Mouse (Mus musculus): ENCODE data around the gene Csad.

The Csad gene

DNA sequence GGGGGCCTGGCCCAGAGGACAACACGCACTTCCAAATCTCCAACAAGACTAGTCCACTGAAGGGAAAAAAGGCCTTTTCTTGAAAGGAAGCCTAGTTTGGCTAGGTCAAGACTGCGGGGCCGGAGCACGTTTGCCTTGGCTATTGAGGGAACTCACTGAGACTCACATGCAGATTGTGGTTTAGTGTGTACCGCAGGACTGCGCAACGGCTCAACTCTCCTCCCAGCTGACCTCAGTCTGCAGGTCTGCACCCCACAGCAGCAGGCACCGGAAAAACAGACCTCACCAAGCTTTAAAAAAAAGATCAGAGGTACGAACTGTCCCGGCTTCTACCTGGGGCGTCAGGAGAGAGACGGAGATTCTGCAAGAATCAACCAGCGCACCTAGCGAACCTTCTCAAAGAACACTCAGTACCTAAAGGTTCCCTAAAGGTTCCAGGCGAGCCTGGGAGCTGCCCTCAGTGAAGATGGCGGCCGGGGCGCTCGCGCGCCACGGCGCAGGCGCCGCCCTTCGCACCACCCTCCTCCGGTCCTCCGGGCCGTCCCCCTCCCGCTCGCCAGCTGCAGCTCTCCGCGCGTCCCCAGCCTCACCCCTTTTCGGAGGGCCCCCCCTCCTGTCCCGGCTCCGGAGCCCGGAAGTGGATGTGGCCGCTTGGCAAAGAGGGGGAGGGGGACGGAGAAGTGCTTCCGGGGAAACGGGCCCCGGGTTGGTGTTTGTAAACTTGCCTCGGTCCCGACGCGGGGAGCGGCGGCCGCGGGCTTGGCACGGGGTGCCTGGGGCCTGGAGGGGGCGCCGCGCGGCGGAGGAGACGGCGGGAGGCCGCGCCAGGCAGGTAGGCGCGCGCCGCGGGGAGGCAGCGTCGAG, 1.3 kb downstream of the Csad start, which contains the start of gene Zfp740:
Zfp740 (plus strand) TSS at position 279 of the 864 bp plus-strand sequence.
- DNase-seq (ENCODE audit: low read depth) = peak; percentile 96

DNA sequence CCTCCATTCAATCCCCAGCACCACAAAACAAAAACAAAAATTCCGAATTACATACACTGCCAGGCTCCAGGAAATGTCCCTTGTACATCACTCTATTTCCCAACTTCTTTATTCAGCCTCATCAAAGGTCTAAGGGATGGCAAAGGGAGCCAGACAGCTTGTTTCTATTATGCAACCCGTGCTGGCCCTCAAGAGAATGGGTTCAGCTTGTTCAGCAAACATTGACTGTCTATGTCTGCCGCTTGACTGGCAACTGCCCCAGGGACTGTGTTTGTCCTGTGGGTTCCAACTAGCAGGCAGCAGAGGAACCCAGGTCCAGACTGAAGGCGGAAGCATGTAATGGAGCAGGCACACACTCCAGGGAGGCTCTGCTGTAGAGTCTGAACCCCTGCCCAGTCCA, 5.7 kb downstream of the Csad start:
- DNase-seq (ENCODE audit: low read depth) = no peak

DNA sequence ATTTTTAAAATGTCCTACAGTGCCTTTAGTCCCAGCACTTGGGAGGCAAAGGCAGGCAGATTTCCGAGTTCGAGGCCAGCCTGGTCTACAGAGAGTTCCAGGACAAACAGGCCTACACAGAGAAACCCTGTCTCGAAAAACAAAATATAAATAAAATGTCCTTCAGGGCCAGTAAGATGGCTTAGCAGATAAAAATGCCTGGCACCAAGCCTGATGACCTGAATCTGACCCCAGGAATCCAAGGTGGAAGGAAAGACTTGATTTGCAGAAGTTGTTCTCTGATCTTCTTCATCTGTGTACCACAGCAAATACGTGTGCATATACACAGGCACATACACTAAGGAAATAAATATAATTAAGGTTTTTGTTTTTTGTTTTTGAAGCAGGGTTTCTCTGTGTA, 9.2 kb downstream of the Csad start:
- no peak for DNase-seq (ENCODE audit: low read depth)

DNA sequence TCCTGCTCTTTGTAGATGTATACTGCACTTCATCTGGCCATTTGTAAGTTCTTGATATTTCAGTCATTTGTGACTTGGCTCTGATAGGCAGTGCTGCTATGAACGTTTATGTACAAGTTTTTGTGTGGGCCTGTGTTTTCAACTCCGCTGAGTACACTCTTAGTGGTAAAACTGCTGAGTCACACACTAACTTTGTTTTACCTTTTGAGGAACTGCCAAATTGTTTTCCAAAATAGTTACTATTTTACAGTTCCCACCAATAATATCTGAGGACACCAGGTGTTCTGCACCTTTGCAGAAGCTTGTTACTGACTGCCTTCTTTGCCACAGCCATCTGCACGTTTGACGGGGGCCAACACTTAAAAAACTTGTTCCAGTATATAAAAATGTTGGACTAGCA, 10.1 kb downstream of the Csad start:
- no peak for DNase-seq (ENCODE audit: low read depth)

DNA sequence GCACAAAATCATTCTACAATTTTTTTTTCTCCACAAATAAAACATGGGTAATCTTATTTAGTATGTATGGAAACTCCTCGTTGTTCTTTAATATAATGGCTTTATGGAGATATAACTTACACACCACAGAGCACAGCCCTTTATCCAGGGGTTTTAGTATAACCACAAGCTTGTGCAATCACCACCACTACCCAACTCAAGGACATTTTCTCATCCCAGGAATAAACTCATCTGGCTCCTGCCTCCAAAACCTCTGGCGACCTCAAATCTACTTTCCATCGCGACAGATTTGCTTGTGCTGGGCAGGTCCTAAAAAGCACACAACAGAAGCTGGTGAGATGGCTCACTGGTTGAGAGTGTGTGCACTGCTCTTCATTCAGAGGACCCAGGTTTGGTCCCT, 10.9 kb downstream of the Csad start:
- no peak for DNase-seq (ENCODE audit: low read depth)

DNA sequence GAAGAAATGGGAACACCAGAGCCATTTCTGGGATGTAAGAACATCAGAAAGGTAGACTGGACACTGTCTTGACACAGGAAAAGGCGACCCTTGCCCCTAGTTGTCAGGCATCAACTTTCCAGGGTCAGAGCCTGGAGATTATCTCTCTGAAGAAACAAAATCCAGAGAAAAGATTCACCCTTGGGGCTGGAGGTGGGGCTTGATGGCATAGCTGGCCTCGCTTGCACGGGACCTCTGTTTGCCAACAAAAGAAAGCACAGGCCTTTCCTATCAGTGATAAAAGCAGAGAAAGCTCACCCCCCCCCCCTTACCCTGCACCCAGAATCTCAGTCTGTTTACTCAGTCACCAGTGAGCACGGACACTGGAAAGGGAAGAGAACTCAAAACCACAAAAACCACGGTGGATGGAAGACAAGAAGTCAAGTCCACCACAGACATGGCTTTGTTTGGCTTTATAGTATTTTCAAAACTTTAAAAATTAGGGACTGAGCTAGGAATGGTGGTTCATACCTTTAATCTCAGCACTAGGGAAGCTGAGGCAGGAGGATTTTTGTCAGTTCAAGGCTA, 11.6 kb downstream of the Csad start:
- DNase-seq (ENCODE audit: low read depth) = no peak

DNA sequence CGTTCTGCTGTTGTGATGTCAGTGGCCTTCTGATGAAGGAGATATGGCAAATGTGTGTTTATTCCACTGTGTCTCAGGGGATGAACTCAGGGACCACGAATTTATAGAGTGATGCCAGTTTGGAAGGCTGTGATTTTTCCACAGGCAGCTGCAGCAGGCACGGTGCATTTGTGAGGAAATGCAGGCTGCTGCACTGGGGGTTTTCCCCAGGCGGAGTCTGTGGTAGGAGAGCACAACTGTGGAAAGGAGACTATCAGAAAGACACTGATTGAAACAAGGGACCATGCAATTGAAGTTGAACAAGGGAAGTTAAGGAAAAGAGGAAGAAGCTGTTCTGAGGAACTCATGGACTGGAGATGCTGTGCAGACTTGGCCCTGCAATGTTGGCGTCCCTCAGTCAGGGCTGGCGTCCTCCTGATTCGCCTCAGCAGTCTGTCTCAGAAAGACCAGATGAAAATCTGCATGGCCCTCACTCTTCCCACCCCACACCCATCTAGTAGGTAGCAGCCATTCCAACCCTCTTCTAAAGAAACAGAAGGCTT, 12.2 kb downstream of the Csad start:
- DNase-seq (ENCODE audit: low read depth) = no peak

DNA sequence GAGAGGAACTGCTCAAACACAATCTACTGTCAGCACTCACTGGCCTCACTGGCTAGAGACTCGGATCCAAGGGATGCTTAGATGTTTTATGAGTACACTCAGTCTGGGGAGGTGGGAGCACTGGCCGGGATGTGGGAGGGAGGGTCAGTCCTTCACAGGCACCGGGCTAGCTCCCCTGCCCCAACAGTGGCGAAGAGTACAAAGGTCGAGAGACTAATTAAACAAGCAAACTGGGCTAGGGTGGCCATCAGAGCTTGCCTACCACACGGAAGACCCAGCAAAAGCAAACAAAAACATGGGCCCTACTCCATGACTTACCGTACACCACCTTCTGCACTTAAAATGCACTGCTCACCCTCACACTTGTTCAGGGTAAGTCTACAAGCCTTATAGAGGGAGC, 12.8 kb downstream of the Csad start:
- no peak for DNase-seq (ENCODE audit: low read depth)

DNA sequence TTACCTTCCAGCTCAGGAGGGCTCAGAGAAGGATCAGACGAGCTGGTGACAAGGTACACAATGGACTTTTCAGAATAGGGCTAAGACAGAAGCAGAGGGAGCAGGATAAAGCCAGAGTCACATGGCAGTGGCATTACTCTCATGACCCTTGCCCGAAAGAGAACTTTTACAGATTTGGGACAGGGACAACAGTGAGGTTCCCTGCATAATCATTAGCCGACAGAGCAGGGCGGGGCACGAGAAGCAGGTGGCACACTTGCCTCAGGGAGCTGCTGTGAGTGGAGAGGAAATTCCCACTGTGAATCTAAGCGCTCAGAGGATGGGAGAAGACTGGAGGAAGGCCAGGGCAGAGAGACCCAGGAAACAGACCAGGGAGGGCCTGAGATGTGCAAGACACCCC, 15.6 kb downstream of the Csad start:
- DNase-seq (ENCODE audit: low read depth) = no peak

DNA sequence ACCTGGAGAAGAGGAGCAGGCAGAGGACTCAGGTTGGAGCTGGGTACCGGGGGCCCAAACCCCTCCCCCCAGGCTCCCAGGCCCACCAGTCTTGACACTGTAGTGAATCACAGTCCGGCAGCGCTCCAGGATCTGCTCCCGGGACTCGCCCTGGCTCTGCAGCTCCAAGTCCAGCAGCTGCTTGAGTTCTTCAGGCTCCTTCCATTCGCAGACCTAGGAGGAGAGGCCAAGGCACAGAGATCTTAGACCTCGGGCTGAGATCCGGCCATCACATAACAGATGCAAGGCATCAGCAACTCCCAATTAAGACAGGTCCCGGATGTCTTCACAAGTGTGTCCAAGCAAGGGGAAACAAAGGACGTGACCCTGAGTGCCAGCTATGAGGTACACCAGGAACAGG, 16.4 kb downstream of the Csad start:
- DNase-seq (ENCODE audit: low read depth) = no peak

DNA sequence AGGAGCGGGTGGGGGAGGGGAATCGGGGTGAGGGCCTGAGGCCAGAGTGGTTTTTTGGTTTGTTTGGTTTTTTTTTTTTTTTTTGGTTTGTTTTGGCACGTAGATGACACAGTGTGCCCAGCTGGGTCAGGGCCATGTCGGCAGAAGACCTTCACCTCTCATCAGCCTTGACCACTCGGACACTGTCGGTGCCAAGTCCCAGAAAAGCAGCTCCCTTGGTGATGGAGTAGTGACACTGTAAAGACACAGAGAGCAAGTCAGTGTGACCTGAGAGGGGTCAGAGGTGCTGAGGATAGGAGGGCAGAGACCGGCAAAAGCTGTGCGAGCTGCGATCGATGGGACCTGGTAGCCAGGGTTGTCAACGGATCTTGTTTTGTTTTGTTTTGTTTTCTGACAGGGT, 18.3 kb downstream of the Csad start:
- DNase-seq (ENCODE audit: low read depth) = no peak

DNA sequence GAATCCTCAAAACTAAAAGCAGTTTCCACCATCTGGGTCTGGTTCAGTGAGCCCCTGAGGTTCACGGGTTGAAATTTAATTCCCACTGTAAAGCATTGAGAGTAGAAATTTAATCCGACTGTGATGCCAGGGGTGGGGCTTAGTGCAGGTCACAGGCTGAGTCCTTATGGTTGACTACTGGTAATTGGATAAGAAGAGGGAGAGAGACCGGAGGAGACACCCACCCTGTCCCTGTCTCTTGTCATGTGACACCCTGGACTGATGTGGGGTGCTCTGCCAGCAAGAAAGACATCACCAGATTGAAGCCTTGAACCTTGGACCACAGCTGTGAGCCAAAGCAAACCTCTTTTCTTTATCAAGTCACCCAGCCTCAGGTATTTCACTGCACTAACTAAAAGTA, 21.4 kb downstream of the Csad start:
- no peak for DNase-seq (ENCODE audit: low read depth)

DNA sequence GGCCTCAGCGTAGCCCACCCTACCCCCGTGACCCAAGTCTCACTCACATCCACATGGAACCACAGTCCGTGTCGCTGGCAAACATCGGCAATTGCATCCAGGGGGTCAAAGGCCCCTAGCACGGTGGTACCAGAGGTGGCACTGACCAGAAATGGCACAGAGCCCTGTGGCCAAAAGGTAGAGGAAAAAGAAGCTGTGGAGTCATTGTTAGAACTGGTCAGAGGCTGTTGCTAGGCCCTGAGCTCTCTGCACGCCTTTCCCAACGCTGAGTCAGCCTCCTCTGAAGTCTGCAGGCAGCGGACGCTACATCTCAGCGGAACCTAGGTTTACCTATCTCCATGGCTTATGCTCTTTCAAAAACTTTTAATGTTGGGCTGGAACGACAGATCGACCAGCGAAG, 24.6 kb downstream of the Csad start:
- no peak for DNase-seq (ENCODE audit: low read depth)

DNA sequence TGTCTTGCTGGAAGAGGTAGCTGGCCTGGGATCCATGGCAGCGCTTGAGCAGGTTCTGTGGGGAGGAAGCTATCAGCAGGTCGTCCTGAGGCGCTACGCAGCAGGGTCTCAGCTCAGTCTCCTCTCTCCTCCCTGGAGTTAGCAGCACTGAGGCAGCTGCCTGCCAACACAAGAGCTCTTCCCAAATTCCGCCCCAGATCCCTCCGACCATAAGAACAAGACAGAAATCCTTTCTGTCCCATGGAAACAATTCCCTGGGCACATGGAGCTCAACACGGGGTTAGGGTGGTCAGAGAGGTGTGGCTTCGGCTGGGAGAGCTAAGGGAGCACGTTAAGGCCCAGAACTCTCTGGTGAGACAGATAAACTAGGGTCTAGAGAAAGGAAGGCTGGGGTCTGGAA, 25.4 kb downstream of the Csad start:
- DNase-seq (ENCODE audit: low read depth) = no peak

DNA sequence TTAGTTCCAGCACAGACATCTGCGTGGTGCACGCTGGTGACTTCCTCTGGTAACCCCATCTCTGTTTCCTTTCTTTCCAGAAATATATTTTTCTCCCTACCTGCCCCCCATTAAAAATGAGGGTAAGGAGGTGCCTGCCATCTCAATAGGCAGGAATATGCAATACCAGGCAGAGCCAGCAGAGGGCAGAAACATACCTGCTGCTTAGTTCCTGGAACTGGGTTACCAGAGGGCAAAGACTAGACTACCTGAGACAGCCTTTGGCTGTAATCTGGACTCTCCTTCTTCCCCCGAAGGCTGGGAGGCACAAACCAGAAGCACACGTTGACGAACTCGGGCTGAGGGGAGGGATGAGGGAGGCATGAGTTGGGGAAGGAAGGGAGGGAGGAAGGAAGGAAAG, 26.2 kb downstream of the Csad start:
- peak; percentile 91 for DNase-seq (ENCODE audit: low read depth)

DNA sequence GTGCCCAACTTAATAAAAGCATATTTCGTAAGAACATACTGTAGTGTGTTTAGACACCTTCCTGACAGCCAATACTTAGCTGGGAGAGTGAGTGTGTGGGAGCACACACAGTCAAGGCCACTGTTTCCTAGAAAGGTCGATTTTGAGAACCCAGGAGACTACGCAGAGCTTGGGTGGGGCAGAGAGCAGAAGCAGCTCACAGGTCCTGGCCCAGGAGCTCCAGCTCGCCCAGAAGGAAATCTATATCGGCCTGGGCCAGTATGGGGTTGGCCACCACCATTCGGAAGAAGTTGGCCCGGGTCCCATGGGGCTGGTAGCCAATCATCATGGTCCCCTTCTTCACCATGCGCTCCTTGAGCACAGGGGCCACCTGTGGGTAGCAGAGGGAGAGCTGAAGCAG, 27.1 kb downstream of the Csad start:
- DNase-seq (ENCODE audit: low read depth) = no peak

DNA sequence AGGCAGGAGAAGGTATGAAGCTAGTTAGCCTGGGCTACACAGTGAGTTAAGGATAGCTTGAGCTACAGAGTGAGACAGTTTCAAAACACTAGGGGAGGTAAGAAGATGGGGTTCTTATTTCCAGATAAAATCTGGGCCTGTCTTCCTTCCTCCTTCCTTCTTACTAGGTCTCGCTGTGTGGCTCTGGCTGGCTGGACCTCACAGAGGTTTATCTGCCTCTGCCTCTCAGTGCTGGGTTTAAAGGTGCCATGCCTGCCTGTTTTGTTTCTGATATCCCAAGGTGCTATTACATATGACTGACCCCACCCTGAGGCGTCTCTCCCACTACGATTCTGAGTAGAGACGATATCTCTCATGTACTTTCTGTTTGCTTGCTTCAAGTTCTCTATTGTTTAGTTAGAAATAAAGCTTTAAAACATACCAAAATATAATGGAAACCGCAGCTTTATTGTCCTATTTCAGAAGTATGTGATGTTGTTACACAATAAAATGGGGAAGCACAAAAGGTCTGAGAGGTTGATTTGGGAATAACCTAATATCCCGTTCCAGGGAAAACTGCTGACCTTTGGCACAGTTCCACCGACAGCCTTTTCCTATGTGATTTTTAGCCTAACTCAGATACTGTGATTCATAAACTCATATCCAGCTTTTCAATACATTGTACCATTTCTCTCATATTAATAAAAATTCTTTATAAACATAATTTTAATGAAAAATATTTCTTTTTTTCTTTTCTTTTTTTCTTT, 27.8 kb downstream of the Csad start:
- no peak for DNase-seq (ENCODE audit: low read depth)

DNA sequence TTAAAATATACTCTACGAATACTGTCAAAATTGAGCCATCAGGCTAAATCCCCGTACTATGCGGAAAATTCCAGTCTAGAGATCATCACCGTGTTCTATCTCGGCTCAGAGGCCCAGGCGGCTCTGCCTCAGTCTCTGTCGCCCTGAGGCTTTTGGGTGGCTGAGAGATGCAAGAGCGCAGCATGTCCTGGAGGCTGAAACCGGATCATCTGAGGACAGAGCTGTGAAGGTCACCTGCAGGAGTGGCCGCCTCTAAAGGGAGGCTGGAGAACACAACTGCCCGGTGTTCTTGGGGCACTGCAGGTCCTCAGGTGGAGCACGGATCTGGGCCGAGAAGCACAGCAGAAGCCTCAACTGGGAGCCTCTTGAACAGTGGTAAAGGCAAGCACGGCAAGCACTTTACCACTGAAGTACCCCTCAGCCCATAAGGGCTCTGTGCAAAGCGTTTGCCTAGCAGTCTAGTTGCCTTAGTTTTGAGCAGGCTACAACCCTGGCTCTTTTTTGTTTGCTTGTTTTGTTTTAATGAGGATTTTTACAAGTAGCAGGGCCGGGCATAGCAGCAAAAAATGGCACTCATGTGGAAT, 28.7 kb downstream of the Csad start:
- DNase-seq (ENCODE audit: low read depth) = no peak

DNA sequence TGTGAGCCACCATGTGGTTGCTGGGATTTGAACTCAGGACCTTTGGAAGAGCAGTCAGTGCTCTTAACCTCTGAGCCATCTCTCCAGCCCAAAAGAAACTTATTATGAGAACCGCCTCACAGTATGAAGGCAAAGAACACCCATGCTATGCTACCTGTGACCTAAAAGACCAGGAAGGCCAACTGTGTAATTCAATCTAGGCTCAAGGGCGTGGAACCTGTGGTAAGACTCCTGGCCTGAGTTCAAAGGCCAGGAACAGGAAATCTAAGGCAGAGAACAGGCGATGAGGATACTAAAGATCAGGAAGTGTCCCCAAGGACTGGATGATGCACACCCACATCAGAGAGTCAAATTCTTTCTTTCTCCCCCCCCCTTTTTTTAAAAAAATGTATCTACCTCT, 30.9 kb downstream of the Csad start:
- no peak for DNase-seq (ENCODE audit: low read depth)

DNA sequence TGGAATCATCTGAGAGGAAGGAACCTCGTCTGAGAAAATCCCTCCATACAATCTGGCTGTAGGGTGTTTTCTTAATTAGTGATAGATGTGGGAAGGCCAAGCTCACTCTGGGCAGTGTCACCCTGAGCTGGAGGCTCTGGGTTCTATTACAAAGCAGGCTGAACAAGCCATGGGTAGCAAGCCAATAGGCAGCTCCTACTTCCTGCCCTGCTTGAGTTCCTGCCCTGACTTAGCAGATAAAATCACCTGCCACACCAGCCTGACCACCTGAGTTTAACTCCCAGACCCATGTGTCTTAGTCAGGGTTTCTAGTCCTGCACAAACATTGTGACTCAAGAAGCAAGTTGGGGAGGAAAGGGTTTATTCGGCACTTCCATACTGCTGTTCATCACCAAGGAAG, 35.5 kb downstream of the Csad start:
- DNase-seq (ENCODE audit: low read depth) = no peak

DNA sequence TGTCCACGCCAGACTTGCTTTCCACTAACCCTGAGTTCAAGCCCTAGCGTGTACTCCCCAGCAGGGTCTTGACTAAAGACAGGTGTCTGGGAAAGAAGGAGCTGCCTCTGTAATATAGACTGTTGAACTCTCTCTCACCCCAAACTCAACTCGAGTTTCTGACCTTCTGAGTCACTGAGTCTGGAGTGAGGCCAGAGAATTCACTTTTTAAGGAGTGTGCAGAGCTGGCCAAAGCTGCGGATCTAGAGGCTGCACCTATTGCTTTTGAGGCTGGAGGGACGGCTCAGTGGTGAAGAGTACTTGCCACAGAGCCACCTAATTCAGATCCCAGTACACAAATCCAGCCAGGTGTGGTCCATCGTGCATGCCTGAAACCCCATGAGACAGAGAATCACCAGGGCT, 36.9 kb downstream of the Csad start:
- no peak for DNase-seq (ENCODE audit: low read depth)

DNA sequence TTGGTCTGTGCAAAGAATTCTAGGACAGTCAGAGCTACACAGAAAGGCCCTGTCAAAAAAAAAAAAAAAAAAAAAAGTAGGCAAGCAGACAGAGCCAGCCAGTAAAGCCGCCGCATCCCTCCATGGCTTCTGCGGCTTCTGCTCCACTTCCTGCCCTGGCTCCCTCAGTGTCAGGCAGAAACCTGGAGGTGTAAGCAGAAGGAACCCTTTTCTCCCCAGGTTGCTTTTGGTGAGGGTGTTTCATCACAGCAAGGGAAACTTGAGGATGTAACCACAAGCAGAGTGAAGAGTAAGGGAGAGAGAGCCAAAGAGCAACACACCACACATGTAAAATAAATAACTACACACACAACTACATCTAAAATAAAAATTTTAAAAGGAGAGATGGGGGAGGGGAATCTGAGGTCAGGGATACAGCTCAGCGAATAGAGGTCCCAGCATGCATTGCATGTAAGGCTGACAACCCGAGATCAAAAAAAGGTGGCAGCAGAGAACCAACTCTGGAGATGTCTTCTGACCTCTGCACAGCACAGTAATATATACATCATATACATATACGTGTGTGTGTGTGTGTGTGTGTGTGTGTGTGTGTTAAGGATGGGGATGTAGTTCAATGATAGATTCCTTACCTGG, 38.9 kb downstream of the Csad start:
- DNase-seq (ENCODE audit: low read depth) = peak; percentile 42
